Mouse (Mus musculus): Measurements from ENCODE around the gene E430018J23Rik. TPM values are rescaled to one million over a fixed set of nuclear protein-coding genes. Genes with fewer than 3 reads are reported as not detected.
"Not testable (repeated sequence)": the region's sequence is repeated elsewhere in the genome, so short reads cannot be mapped to it uniquely, and the experiment has no call there.

The E430018J23Rik gene
- polyA plus RNA-seq, 1 experiment from 2014 or later: 8.0 TPM

DNA sequence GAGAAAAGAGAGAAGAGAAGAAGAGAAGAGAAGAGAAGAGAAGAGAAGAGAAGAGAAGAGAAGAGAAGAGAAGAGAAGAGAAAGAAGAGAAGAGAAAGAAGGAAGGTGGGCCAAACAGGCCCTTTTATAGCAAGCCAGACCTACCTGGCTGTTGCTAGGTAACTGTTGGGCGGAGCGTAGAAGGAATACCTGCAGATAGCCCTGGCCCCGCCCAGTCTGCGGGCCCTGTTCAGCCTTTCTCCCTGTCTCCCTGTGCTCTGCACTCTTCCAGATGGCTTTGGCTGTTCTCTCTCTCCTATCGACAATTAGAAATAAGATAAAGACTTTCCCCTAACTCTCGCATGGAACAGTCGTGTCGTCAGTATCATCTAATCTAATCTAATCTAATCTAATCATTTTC lies 46.8 kb downstream of the E430018J23Rik start:
- Histone ChIP-seq H3K4me2 (replicated peaks; ENCODE audit: low read depth, low read length) (peak overlapping the region; percentile 77), H3K9ac (ENCODE audit: low read depth, low read length) (no peak overlapping the region), H3K9me3 (ENCODE audit: control insufficient read depth, low read length) (no peaks in the 10 kb centered on the region), H3K36me3 (ENCODE audit: control insufficient read depth, insufficient read depth, low read length) (peaks cover 17% of the 10 kb centered on the region), H3K4me3 (ENCODE audit: low read length) (peak overlapping the region; percentile 96; the same call in 1 of the 2 replicates), H3K4me1 (ENCODE audit: control insufficient read depth, insufficient read depth, low read length) (peaks cover 12% of the 10 kb centered on the region), H3K27me3 (ENCODE audit: control insufficient read depth, insufficient read depth, low read length) (no peaks in the 10 kb centered on the region), H3K27ac (ENCODE audit: low read depth, low read length) (0 out of 2 replicates have a peak overlapping the region, but pooled peaks have one; percentile 97)
- no peak for ATAC-seq (ENCODE audit: low FRiP score, low TSS enrichment)
- WGBS: 15% methylated on average over 8 of the region's 8 CpGs

DNA sequence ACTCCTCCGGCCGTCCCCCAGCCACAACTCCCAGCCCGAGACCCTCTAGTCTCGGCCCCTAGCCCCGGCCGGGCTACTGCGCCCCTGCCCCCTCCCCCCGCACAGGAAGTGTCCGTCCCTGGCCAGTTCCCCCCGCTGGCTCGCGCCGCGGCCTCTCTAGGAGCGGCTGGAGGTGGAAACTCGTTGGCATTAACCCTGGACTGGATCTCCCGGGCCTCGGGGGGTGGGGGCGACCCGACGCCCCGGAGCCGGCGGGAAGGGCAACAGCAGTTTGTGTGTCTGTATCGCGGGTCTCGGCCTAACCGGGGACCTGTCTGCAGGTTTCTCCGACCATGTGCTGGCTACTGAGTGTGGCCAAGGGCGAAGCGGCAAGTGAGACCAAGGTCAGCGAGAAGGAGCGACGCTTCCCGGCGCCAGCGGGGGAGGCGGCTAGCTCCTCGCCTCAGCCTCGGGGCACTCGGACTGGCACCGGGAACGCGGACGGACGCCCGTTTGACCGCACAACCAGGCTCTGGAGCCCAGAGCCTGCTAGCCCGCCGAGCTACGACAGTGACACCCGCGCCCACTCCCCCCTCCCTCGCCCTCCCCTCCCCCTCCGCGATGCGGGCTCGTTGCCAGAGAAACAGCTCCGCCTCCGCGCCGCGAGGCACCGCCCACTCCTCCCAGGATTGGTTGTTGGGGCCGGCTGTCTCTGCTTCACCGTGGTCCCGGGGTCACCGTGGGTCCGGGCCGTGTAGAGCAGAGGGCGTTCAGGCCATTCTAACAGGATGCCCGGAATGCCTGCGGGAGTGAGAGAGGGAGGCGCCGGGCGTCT lies 47.7 kb downstream of the E430018J23Rik start, which contains the start of gene Zfp768:
TSS of gene Zfp768 (minus strand) at position 78 of the 814 bp plus-strand sequence.
- Histone ChIP-seq H3K27ac (ENCODE audit: low read depth, low read length) (peak within 1 kb of the TSS; percentile 97), H3K4me2 (replicated peaks; ENCODE audit: low read depth, low read length) (peak within 1 kb of the TSS; percentile 77), H3K4me3 (ENCODE audit: low read length) (peak within 1 kb of the TSS; percentile 96), H3K36me3 (ENCODE audit: control insufficient read depth, insufficient read depth, low read length) (peaks cover 21% of the 10 kb centered on the region), H3K4me1 (ENCODE audit: control insufficient read depth, insufficient read depth, low read length) (peaks cover 12% of the 10 kb centered on the region), H3K9me3 (ENCODE audit: control insufficient read depth, low read length) (no peaks in the 10 kb centered on the region), H3K9ac (ENCODE audit: low read depth, low read length) (peak within 1 kb of the TSS; percentile 93), H3K27me3 (ENCODE audit: control insufficient read depth, insufficient read depth, low read length) (no peaks in the 10 kb centered on the region)
- 0% methylated on average over 61 of the region's 76 CpGs for WGBS
- peak; percentile 91 for ATAC-seq (ENCODE audit: low FRiP score, low TSS enrichment)

- peak; percentile 54 for ATAC-seq (ENCODE audit: low FRiP score, low TSS enrichment)
- 0% methylated on average over 41 of the region's 42 CpGs for WGBS
These were observed 48.3 kb downstream of the E430018J23Rik start for GRCm38 (mm10) chr7:127345092-127345491.

GRCm38 (mm10) chr7:127344371-127344770 lies 49.1 kb downstream of the E430018J23Rik start:
- Histone ChIP-seq H3K27ac (ENCODE audit: low read depth, low read length) (no peak overlapping the region), H3K36me3 (ENCODE audit: control insufficient read depth, insufficient read depth, low read length) (peaks cover 21% of the 10 kb centered on the region), H3K9ac (ENCODE audit: low read depth, low read length) (peak overlapping the region; percentile 93; the same call in 1 of the 2 replicates), H3K4me3 (ENCODE audit: low read length) (peak overlapping the region; percentile 96), H3K4me2 (replicated peaks; ENCODE audit: low read depth, low read length) (peak overlapping the region; percentile 77), H3K27me3 (ENCODE audit: control insufficient read depth, insufficient read depth, low read length) (no peaks in the 10 kb centered on the region), H3K9me3 (ENCODE audit: control insufficient read depth, low read length) (no peaks in the 10 kb centered on the region), H3K4me1 (ENCODE audit: control insufficient read depth, insufficient read depth, low read length) (peaks cover 12% of the 10 kb centered on the region)
- no peak for ATAC-seq (ENCODE audit: low FRiP score, low TSS enrichment)
- 96% methylated on average over 8 of the region's 8 CpGs for WGBS

More at GRCm38 (mm10) chr7:127345092-127345491, 48.3 kb downstream of the E430018J23Rik start:
- Histone ChIP-seq H3K4me1 (ENCODE audit: control insufficient read depth, insufficient read depth, low read length) (peaks cover 12% of the 10 kb centered on the region), H3K36me3 (ENCODE audit: control insufficient read depth, insufficient read depth, low read length) (peaks cover 21% of the 10 kb centered on the region), H3K4me2 (replicated peaks; ENCODE audit: low read depth, low read length) (peak overlapping the region; percentile 77), H3K9ac (ENCODE audit: low read depth, low read length) (peak overlapping the region; percentile 93), H3K9me3 (ENCODE audit: control insufficient read depth, low read length) (no peaks in the 10 kb centered on the region), H3K27me3 (ENCODE audit: control insufficient read depth, insufficient read depth, low read length) (no peaks in the 10 kb centered on the region), H3K4me3 (ENCODE audit: low read length) (peak overlapping the region; percentile 96), H3K27ac (ENCODE audit: low read depth, low read length) (peak overlapping the region; percentile 97)

- ATAC-seq (ENCODE audit: low FRiP score, low TSS enrichment): no peak
- Histone ChIP-seq H3K4me3 (ENCODE audit: low read length) (no peak overlapping the region), H3K36me3 (ENCODE audit: control insufficient read depth, insufficient read depth, low read length) (peaks cover 21% of the 10 kb centered on the region), H3K9me3 (ENCODE audit: control insufficient read depth, low read length) (no peaks in the 10 kb centered on the region), H3K27ac (ENCODE audit: low read depth, low read length) (no peak overlapping the region), H3K27me3 (ENCODE audit: control insufficient read depth, insufficient read depth, low read length) (no peaks in the 10 kb centered on the region), H3K4me1 (ENCODE audit: control insufficient read depth, insufficient read depth, low read length) (peaks cover 12% of the 10 kb centered on the region), H3K4me2 (replicated peaks; ENCODE audit: low read depth, low read length) (no peak overlapping the region), H3K9ac (ENCODE audit: low read depth, low read length) (no peak overlapping the region)
- WGBS: 95% methylated on average over 38 of the region's 38 CpGs
These were observed 49.9 kb downstream of the E430018J23Rik start for GRCm38 (mm10) chr7:127343351-127344019.

- H3K27me3 ChIP-seq (ENCODE audit: control insufficient read depth, insufficient read depth, low read length): no peaks in the 10 kb centered on the region
- ATAC-seq (ENCODE audit: low FRiP score, low TSS enrichment): no peak
- peaks cover 21% of the 10 kb centered on the region for H3K36me3 ChIP-seq (ENCODE audit: control insufficient read depth, insufficient read depth, low read length)
- WGBS: 96% methylated on average over 7 of the region's 7 CpGs
- peaks cover 12% of the 10 kb centered on the region for H3K4me1 ChIP-seq (ENCODE audit: control insufficient read depth, insufficient read depth, low read length)
- H3K9me3 ChIP-seq (ENCODE audit: control insufficient read depth, low read length): no peaks in the 10 kb centered on the region
- no peak overlapping the region for H3K4me2 ChIP-seq (replicated peaks; ENCODE audit: low read depth, low read length)
- no peak overlapping the region for H3K27ac ChIP-seq (ENCODE audit: low read depth, low read length)
- H3K4me3 ChIP-seq (ENCODE audit: low read length): no peak overlapping the region
- no peak overlapping the region for H3K9ac ChIP-seq (ENCODE audit: low read depth, low read length)
These were observed 50.5 kb downstream of the E430018J23Rik start for GRCm38 (mm10) chr7:127342888-127343287.

- no peak overlapping the region for H3K4me2 ChIP-seq (replicated peaks; ENCODE audit: low read depth, low read length)
- ATAC-seq (ENCODE audit: low FRiP score, low TSS enrichment): no peak
- H3K27me3 ChIP-seq (ENCODE audit: control insufficient read depth, insufficient read depth, low read length): no peaks in the 10 kb centered on the region
- 60% methylated on average over 4 of the region's 4 CpGs for WGBS
- no peaks in the 10 kb centered on the region for H3K9me3 ChIP-seq (ENCODE audit: control insufficient read depth, low read length)
- peaks cover 21% of the 10 kb centered on the region for H3K36me3 ChIP-seq (ENCODE audit: control insufficient read depth, insufficient read depth, low read length)
- no peak overlapping the region for H3K9ac ChIP-seq (ENCODE audit: low read depth, low read length)
- H3K4me1 ChIP-seq (ENCODE audit: control insufficient read depth, insufficient read depth, low read length): peaks cover 12% of the 10 kb centered on the region
- H3K27ac ChIP-seq (ENCODE audit: low read depth, low read length): no peak overlapping the region
- H3K4me3 ChIP-seq (ENCODE audit: low read length): no peak overlapping the region
These were observed 51.1 kb downstream of the E430018J23Rik start for GRCm38 (mm10) chr7:127342332-127342731.

- WGBS: 92% methylated on average over 5 of the region's 6 CpGs
- H3K27ac ChIP-seq (ENCODE audit: low read depth, low read length): not testable (repeated sequence)
These were observed 51.6 kb downstream of the E430018J23Rik start for GRCm38 (mm10) chr7:127341861-127342260.

DNA sequence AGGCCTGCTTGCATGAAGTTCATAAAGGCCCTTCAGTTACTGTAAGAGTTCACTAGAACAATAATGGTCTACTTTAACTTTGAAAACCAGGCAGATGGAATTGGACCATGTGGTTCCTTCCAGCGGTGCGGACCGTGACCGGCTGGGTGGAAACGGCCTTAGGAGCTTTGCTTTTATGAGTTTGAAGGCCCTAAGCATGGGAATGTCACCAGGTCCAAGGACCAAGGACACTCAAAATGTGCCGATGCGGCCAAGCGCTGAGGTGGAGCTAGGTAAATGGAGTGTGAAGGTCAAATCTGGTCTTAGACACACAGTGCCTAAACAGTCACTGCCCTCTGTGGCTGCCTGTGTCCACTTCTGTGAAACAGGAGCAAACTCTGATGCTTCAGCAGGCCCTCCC lies 52.1 kb downstream of the E430018J23Rik start:
- Histone ChIP-seq H3K9me3 (ENCODE audit: control insufficient read depth, low read length) (no peaks in the 10 kb centered on the region), H3K4me2 (replicated peaks; ENCODE audit: low read depth, low read length) (no peak overlapping the region), H3K27ac (ENCODE audit: low read depth, low read length) (no peak overlapping the region), H3K27me3 (ENCODE audit: control insufficient read depth, insufficient read depth, low read length) (no peaks in the 10 kb centered on the region), H3K4me1 (ENCODE audit: control insufficient read depth, insufficient read depth, low read length) (peaks cover 7% of the 10 kb centered on the region), H3K4me3 (ENCODE audit: low read length) (no peak overlapping the region), H3K9ac (ENCODE audit: low read depth, low read length) (no peak overlapping the region), H3K36me3 (ENCODE audit: control insufficient read depth, insufficient read depth, low read length) (peaks cover 21% of the 10 kb centered on the region)
- WGBS: 81% methylated on average over 8 of the region's 8 CpGs
- ATAC-seq (ENCODE audit: low FRiP score, low TSS enrichment): no peak

More at GRCm38 (mm10) chr7:127341861-127342260, 51.6 kb downstream of the E430018J23Rik start:
- not testable (repeated sequence) for H3K4me3 ChIP-seq (ENCODE audit: low read length); H3K9ac ChIP-seq (ENCODE audit: low read depth, low read length); H3K4me2 ChIP-seq (replicated peaks; ENCODE audit: low read depth, low read length); H3K9me3 ChIP-seq (ENCODE audit: control insufficient read depth, low read length); ATAC-seq (ENCODE audit: low FRiP score, low TSS enrichment); H3K27me3 ChIP-seq (ENCODE audit: control insufficient read depth, insufficient read depth, low read length)
- H3K36me3 ChIP-seq (ENCODE audit: control insufficient read depth, insufficient read depth, low read length): peaks cover 21% of the 10 kb centered on the region
- peaks cover 10% of the 10 kb centered on the region for H3K4me1 ChIP-seq (ENCODE audit: control insufficient read depth, insufficient read depth, low read length)

All from kidney, embryonic 14.5 days (tissue).